Mouse (Mus musculus) heart, postnatal 0 days (tissue): ENCODE measurements around the gene Dnal1. TPM values are rescaled to one million over a fixed set of nuclear protein-coding genes. Genes with fewer than 3 reads are reported as not detected.

Experiments used
- ATAC-seq: fragments of 200-750 bp; cut with Nextera tagmentation; 2 replicates; pipeline ENCODE4 v1.8.0; 2017; ENCODE audit warnings: low read depth, moderate number of reproducible peaks, moderate library complexity; ENCODE audit not compliant: insufficient read depth
- DNase-seq: peaks from one replicate; pipeline ENCODE4 v3.0.0-alpha.2; 2016; ENCODE audit warnings: low spot score
- H3K27ac ChIP-seq: fragments of 300-500 bp; sonication (generic); 2 replicates; pipeline ENCODE4 v1.5.1; 2014; ENCODE audit warnings: low read depth, mild to moderate bottlenecking
- H3K27me3 ChIP-seq: fragments of 300-500 bp; sonication (generic); 2 replicates; pipeline ENCODE4 v1.6.1; 2014; ENCODE audit warnings: low read length, mixed read lengths; ENCODE audit not compliant: control insufficient read depth, insufficient read depth
- H3K36me3 ChIP-seq: fragments of 300-500 bp; sonication (generic); replicated peaks from 2 replicates; pipeline ENCODE4 v1.6.1; 2014; ENCODE audit warnings: low read length, mixed read lengths; ENCODE audit not compliant: control insufficient read depth, insufficient read depth
- H3K4me1 ChIP-seq: fragments of 300-500 bp; sonication (generic); 2 replicates; pipeline ENCODE4 v1.6.1; 2014; ENCODE audit warnings: antibody characterized with exemption; ENCODE audit not compliant: control insufficient read depth, insufficient read depth
- H3K4me2 ChIP-seq: fragments of 300-500 bp; sonication (generic); 2 replicates; pipeline ENCODE4 v1.6.1; 2014; ENCODE audit warnings: low read depth, mild to moderate bottlenecking, low read length, moderate library complexity
- H3K4me3 ChIP-seq: fragments of 300-500 bp; sonication (generic); 2 replicates; pipeline ENCODE4 v1.5.1; 2014; ENCODE audit warnings: low read depth, low read length
- H3K9ac ChIP-seq: fragments of 300-500 bp; sonication (generic); replicated peaks from 2 replicates; pipeline ENCODE4 v1.6.1; 2014; ENCODE audit warnings: low read depth, low read length, mixed read lengths
- H3K9me3 ChIP-seq: fragments of 300-500 bp; sonication (generic); replicated peaks from 2 replicates; pipeline ENCODE4 v1.6.1; 2016; ENCODE audit warnings: low read length; ENCODE audit not compliant: control insufficient read depth
- CTCF ChIP-seq: IDR thresholded peaks from 2 replicates; pipeline ENCODE4 v1.5.1; 2016; ENCODE audit warnings: antibody characterized with exemption, control low read depth, low read depth
- EP300 ChIP-seq: IDR thresholded peaks from 2 replicates; pipeline ENCODE4 v1.6.1; 2016; ENCODE audit warnings: antibody characterized with exemption, low read depth
- WGBS: fragments of 180-500 bp; shearing (Covaris S2); extraction: QIAGEN DNeasy Blood & Tissue Kit; methylation state at CpG from one replicate; pipeline ENCODE4 v1.1.7; 2014; 5-methylcytosine and 5-hydroxymethylcytosine counted together
- polyA plus RNA-seq: library from polyadenylated mRNA; unstranded; fragments of >200 nt; fragmentation: Nextera tagmentation; extraction: Ambion mirVana; gene quantifications from 2 replicates; pipeline ENCODE4 v1.2.1, GENCODE M21; 2015
- total RNA-seq: library from RNA; depleted of rRNA; stranded (reverse); fragments of >200 nt; gene quantifications from 2 replicates; pipeline ENCODE4 v1.2.3, GENCODE M21; 2014; ENCODE audit warnings: low replicate concordance

The Dnal1 gene
- total and polyA plus RNA-seq, 2 experiments from 2014 or later, result 2.3 to 2.6 TPM

GRCm38 (mm10) chr12:84187752-84188601, 73.8 kb downstream of the Dnal1 start:
- DNase-seq, result peak; percentile 52
- H3K9ac ChIP-seq, result 0 out of 2 replicates have a peak overlapping the region, but pooled peaks have one; percentile 21
- 45% methylated on average over 15 of the region's 15 CpGs for WGBS
- TF ChIP-seq CTCF, result peak; percentile 25; the same call in 1 of the 2 replicates
- TF ChIP-seq EP300, result no peak
- H3K27ac ChIP-seq, result peak overlapping the region; percentile 59
- peak overlapping the region; percentile 17; the same call in 1 of the 2 replicates for H3K4me2 ChIP-seq
- no peaks in the 10 kb centered on the region for H3K27me3 ChIP-seq
- H3K4me1 ChIP-seq, result peaks cover 64% of the 10 kb centered on the region
- no peaks in the 10 kb centered on the region for H3K36me3 ChIP-seq
- H3K4me3 ChIP-seq, result no peak overlapping the region
- ATAC-seq, result peak; percentile 40
- H3K9me3 ChIP-seq, result no peaks in the 10 kb centered on the region

- Histone ChIP-seq H3K4me1 (peaks cover 64% of the 10 kb centered on the region), H3K4me2 (no peak overlapping the region), H3K36me3 (no peaks in the 10 kb centered on the region), H3K9me3 (no peaks in the 10 kb centered on the region), H3K27me3 (no peaks in the 10 kb centered on the region), H3K4me3 (no peak overlapping the region), H3K27ac (peak overlapping the region; percentile 59), H3K9ac (peak overlapping the region; percentile 21; the same call in 1 of the 2 replicates)
- WGBS, result 67% methylated on average over 14 of the region's 14 CpGs
- no peak for ATAC-seq
- DNase-seq, result no peak
- TF ChIP-seq EP300 (no peak), CTCF (no peak)
Observed at GRCm38 (mm10) chr12:84188881-84189444, 74.8 kb downstream of the Dnal1 start.

GRCm38 (mm10) chr12:84190151-84190820, 76.1 kb downstream of the Dnal1 start:
- TF ChIP-seq CTCF (no peak), EP300 (no peak)
- Histone ChIP-seq H3K4me3 (no peak overlapping the region), H3K27me3 (no peaks in the 10 kb centered on the region), H3K9ac (no peak overlapping the region), H3K4me1 (peaks cover 66% of the 10 kb centered on the region), H3K4me2 (no peak overlapping the region; the same call in 1 of the 2 replicates), H3K36me3 (no peaks in the 10 kb centered on the region), H3K27ac (no peak overlapping the region), H3K9me3 (no peaks in the 10 kb centered on the region)
- no peak for ATAC-seq
- no peak for DNase-seq
- 36% methylated on average over 15 of the region's 15 CpGs for WGBS

DNA sequence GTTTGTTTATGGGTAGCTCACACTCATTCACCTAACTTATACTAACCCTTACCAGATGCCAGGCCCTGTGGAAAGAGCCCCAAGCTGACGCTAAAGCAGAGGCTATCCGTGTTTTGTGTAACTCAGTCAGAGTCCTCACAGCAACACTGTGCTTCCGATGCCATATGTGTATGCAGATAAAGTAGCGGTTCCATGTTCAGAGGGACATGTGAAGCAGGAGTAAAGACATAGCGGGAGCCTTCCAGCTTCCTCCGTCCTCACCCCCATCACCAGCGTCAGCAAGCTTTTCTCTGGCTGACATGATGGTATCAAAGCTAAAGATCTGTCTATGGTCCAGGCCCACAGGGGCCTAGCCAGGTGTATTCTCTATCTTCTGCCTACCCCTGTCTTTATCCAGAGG, 77.0 kb downstream of the Dnal1 start:
- TF ChIP-seq CTCF (no peak), EP300 (no peak)
- H3K9ac ChIP-seq, result no peak overlapping the region
- no peak overlapping the region for H3K4me3 ChIP-seq
- H3K4me2 ChIP-seq, result peak overlapping the region; percentile 100
- ATAC-seq (no peak), DNase-seq (no peak)
- H3K36me3 ChIP-seq, result no peaks in the 10 kb centered on the region
- 84% methylated on average over 7 of the region's 7 CpGs for WGBS
- no peak overlapping the region for H3K27ac ChIP-seq
- no peaks in the 10 kb centered on the region for H3K9me3 ChIP-seq
- H3K4me1 ChIP-seq, result peaks cover 64% of the 10 kb centered on the region
- H3K27me3 ChIP-seq, result no peaks in the 10 kb centered on the region

DNA sequence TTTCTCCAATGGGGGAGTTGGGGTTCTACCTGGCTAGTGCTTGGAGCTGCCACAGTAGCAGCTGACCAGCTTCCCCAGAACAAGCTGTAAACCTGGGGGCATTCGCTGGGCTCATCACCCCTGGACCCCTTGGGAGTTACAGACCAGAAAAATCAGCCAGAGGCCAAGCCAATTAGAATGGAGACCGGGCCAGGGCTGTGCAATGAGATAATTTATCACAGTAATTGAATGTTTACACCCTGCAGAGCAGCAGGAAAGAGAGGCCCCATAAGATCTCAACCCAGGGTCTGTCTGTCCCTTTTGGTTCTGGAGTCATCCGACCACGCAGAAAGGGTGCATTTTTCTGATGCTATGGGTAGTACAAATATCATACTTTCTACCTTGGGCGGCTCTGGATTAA, 77.6 kb downstream of the Dnal1 start:
- DNase-seq (no peak), ATAC-seq (no peak)
- TF ChIP-seq CTCF (no peak), EP300 (no peak)
- Histone ChIP-seq H3K9me3 (no peaks in the 10 kb centered on the region), H3K27me3 (no peaks in the 10 kb centered on the region), H3K36me3 (no peaks in the 10 kb centered on the region), H3K4me3 (peak overlapping the region; percentile 81), H3K9ac (0 out of 2 replicates have a peak overlapping the region, but pooled peaks have one; percentile 95), H3K4me2 (peak overlapping the region; percentile 100), H3K27ac (no peak overlapping the region), H3K4me1 (peaks cover 59% of the 10 kb centered on the region)
- WGBS, result 53% methylated on average over 5 of the region's 5 CpGs
